Mouse (Mus musculus): ENCODE data around the gene Cacna1s.

DNA sequence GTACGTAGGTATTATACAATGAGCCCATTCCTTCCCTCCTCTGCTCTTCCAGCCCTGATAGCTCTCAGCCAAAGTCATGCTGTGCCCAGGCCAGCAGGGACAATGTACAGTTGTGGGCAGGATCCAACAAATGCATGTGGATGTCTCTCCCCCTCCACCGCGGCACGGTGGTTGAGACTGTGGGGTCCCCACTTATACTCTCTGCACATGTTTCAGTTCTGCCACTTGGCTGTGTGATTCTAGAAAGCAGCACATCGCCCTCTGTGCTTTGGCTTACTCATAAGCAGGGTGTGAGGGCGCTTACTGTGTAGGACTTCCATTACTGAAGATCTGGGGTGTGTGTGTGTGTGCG lies 9.2 kb downstream of the Cacna1s start:
- no peak for TF ChIP-seq CTCF (conservative IDR thresholded peaks at IDR 0.05; ENCODE audit: low read length)
- no peak for TF ChIP-seq NANOG (IDR thresholded peaks at IDR 0.05; ENCODE audit: borderline replicate concordance, low read length)

All from E14TG2a.4 (cell line).